ENCODE assay signal across 8 mouse cellular contexts in the genomic region with DNA sequence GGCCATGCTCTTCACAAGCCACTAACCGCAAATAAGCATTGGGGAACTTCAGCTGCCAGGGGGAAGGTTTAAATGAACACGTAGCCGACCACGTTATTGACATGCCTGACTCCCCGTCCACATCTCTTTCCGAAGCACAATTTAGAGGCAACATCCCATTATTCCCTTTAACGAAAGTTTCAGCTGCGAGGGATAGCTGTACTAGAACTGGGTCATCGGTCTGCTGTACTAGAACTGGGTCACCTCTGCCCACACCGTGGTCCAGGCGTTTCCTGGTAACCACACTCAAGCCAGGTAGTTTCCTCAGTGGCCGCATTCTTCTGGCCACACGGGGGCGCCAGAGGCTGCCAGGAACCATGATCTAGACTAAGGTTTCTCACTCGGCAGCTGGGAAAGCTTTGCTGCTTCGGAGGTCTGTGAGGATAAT. TPM values are rescaled to one million over a fixed set of nuclear protein-coding genes. Genes with fewer than 3 reads are reported as not detected.
DNase-seq lines count a peak whose midpoint lies in the region; ATAC-seq and TF ChIP-seq lines count a peak whose summit lies in the region.

No protein-coding gene starts in this region.

- under 1% methylated on average over 16 of the region's 16 CpGs for WGBS in bone marrow, adult 2 months
- 9% methylated on average over 16 of the region's 16 CpGs for WGBS in embryonic facial prominence, embryonic 14.5 days
- WGBS in heart, embryonic 10.5 days: 10% methylated on average over 16 of the region's 16 CpGs
- 4% methylated on average over 16 of the region's 16 CpGs for WGBS in kidney, embryonic 14.5 days
- WGBS in limb, embryonic 14.5 days: 3% methylated on average over 16 of the region's 16 CpGs
- 9% methylated on average over 16 of the region's 16 CpGs for WGBS in midbrain, postnatal 0 days

- ATAC-seq in embryonic facial prominence, embryonic 14.5 days (ENCODE audit: low read depth): peak; percentile 67
- peak; percentile 41; the same call in 1 of the 2 replicates for ATAC-seq in kidney, embryonic 14.5 days (ENCODE audit: low FRiP score, low TSS enrichment)
- peak; percentile 75 for ATAC-seq in limb, embryonic 14.5 days (ENCODE audit: low FRiP score, low read depth)
- ATAC-seq in midbrain, postnatal 0 days (ENCODE audit: low FRiP score): peak; percentile 79

- no peaks in the 10 kb centered on the region for H3K27me3 ChIP-seq in embryonic facial prominence, embryonic 14.5 days (replicated peaks; ENCODE audit: control insufficient read depth, insufficient read depth, low read length)
- H3K27me3 ChIP-seq in heart, embryonic 10.5 days (ENCODE audit: insufficient read depth, poor library complexity, severe bottlenecking): peaks cover 6% of the 10 kb centered on the region
- H3K27me3 ChIP-seq in kidney, embryonic 14.5 days (ENCODE audit: control insufficient read depth, insufficient read depth, low read length): no peaks in the 10 kb centered on the region
- H3K27me3 ChIP-seq in limb, embryonic 14.5 days (ENCODE audit: control insufficient read depth, insufficient read depth, low read length): no peaks in the 10 kb centered on the region
- H3K27me3 ChIP-seq in midbrain, postnatal 0 days (ENCODE audit: insufficient read depth, low read length): no peaks in the 10 kb centered on the region

- H3K4me3 ChIP-seq in bone marrow, adult 2 months (replicated peaks; ENCODE audit: control insufficient read depth, low read depth, low read length): no peak overlapping the region
- peak overlapping the region; percentile 17 for H3K4me3 ChIP-seq in embryonic facial prominence, embryonic 14.5 days (ENCODE audit: low read depth, low read length)
- H3K4me3 ChIP-seq in heart, embryonic 10.5 days: peak overlapping the region; percentile 40; the same call in 1 of the 2 replicates
- H3K4me3 ChIP-seq in kidney, embryonic 14.5 days (ENCODE audit: low read length): peak overlapping the region; percentile 23; the same call in 1 of the 2 replicates
- peak overlapping the region; percentile 11 for H3K4me3 ChIP-seq in limb, embryonic 14.5 days (replicated peaks; ENCODE audit: low read length)
- peak overlapping the region; percentile 27 for H3K4me3 ChIP-seq in midbrain, postnatal 0 days (ENCODE audit: low read depth, low read length)

- H3K4me1 ChIP-seq in bone marrow, adult 2 months (ENCODE audit: control insufficient read depth, insufficient read depth, low read length): no peaks in the 10 kb centered on the region; the same call in 1 of the 2 replicates
- H3K4me1 ChIP-seq in embryonic facial prominence, embryonic 14.5 days (ENCODE audit: control insufficient read depth, insufficient read depth, low read length): peaks cover 26% of the 10 kb centered on the region
- H3K4me1 ChIP-seq in heart, embryonic 10.5 days: peaks cover 20% of the 10 kb centered on the region
- H3K4me1 ChIP-seq in kidney, embryonic 14.5 days (ENCODE audit: control insufficient read depth, insufficient read depth, low read length): peaks cover 35% of the 10 kb centered on the region; the same call in 1 of the 2 replicates
- peaks cover 31% of the 10 kb centered on the region for H3K4me1 ChIP-seq in limb, embryonic 14.5 days (ENCODE audit: control insufficient read depth, insufficient read depth, low read length)
- H3K4me1 ChIP-seq in midbrain, postnatal 0 days (ENCODE audit: insufficient read depth, low read length): no peaks in the 10 kb centered on the region

- H3K9me3 ChIP-seq in embryonic facial prominence, embryonic 14.5 days (ENCODE audit: control insufficient read depth, low read length): no peaks in the 10 kb centered on the region
- H3K9me3 ChIP-seq in heart, embryonic 10.5 days: no peaks in the 10 kb centered on the region
- no peaks in the 10 kb centered on the region for H3K9me3 ChIP-seq in kidney, embryonic 14.5 days (ENCODE audit: control insufficient read depth, low read length)
- H3K9me3 ChIP-seq in limb, embryonic 14.5 days (ENCODE audit: control insufficient read depth, low read length): no peaks in the 10 kb centered on the region
- no peaks in the 10 kb centered on the region for H3K9me3 ChIP-seq in midbrain, postnatal 0 days (ENCODE audit: low read length)

- H3K27ac ChIP-seq in bone marrow, adult 2 months (ENCODE audit: control insufficient read depth, insufficient read depth, low read depth, low read length, poor library complexity): no peak overlapping the region
- H3K27ac ChIP-seq in embryonic facial prominence, embryonic 14.5 days (replicated peaks; ENCODE audit: low read depth, low read length): no peak overlapping the region
- H3K27ac ChIP-seq in heart, embryonic 10.5 days: no peak overlapping the region
- peak overlapping the region; percentile 48; the same call in 1 of the 2 replicates for H3K27ac ChIP-seq in kidney, embryonic 14.5 days (ENCODE audit: low read depth, low read length)
- H3K27ac ChIP-seq in limb, embryonic 14.5 days (replicated peaks; ENCODE audit: low read depth, low read length): no peak overlapping the region
- H3K27ac ChIP-seq in midbrain, postnatal 0 days (ENCODE audit: low read depth, low read length): no peak overlapping the region

- 0 out of 2 replicates have a peak overlapping the region, but pooled peaks have one; percentile 10 for H3K9ac ChIP-seq in embryonic facial prominence, embryonic 14.5 days (ENCODE audit: low read depth, low read length)
- H3K9ac ChIP-seq in kidney, embryonic 14.5 days (ENCODE audit: low read depth, low read length): peak overlapping the region; percentile 18; the same call in 1 of the 2 replicates
- no peak overlapping the region for H3K9ac ChIP-seq in limb, embryonic 14.5 days (ENCODE audit: low read depth, low read length, severe bottlenecking)
- H3K9ac ChIP-seq in midbrain, postnatal 0 days (replicated peaks; ENCODE audit: low read length, poor library complexity, severe bottlenecking): no peak overlapping the region

- TF ChIP-seq POLR2A in bone marrow, adult 2 months (IDR thresholded peaks at IDR 0.05; ENCODE audit: borderline replicate concordance, control insufficient read depth, low read depth, low read length): no peak
- TF ChIP-seq POLR2A in limb, embryonic 14.5 days (IDR thresholded peaks at IDR 0.05; ENCODE audit: borderline replicate concordance, extremely low read depth, insufficient read depth, insufficient read length): no peak

- peak; percentile 88 for DNase-seq in A20 (ENCODE audit: low read depth, low spot score)
- peak; percentile 92 for DNase-seq in embryonic facial prominence, embryonic 14.5 days (ENCODE audit: low spot score)
- DNase-seq in heart, embryonic 10.5 days (ENCODE audit: low spot score): peak; percentile 92
- DNase-seq in limb, embryonic 14.5 days (ENCODE audit: low spot score): peak; percentile 91
- DNase-seq in midbrain, postnatal 0 days (ENCODE audit: low spot score): peak; percentile 94
- peak; percentile 77 to 84 for DNase-seq in spleen, postnatal 10 days (ENCODE audit: low spot score in 2 of 2)

- TF ChIP-seq CTCF in bone marrow, adult 2 months (IDR thresholded peaks at IDR 0.05; ENCODE audit: control insufficient read depth, insufficient read depth, low read length): peak; percentile 94
- TF ChIP-seq CTCF in midbrain, postnatal 0 days (IDR thresholded peaks at IDR 0.05): peak; percentile 99

- peak overlapping the region; percentile 41 for H3K4me2 ChIP-seq in embryonic facial prominence, embryonic 14.5 days (ENCODE audit: low read depth, low read length)
- H3K4me2 ChIP-seq in kidney, embryonic 14.5 days (replicated peaks; ENCODE audit: low read depth, low read length): peak overlapping the region; percentile 38
- peak overlapping the region; percentile 42 for H3K4me2 ChIP-seq in limb, embryonic 14.5 days (replicated peaks; ENCODE audit: low read depth, low read length, severe bottlenecking)
- peak overlapping the region; percentile 51 for H3K4me2 ChIP-seq in midbrain, postnatal 0 days (ENCODE audit: low read depth, low read length, poor library complexity, severe bottlenecking)

- peaks cover 19% of the 10 kb centered on the region for H3K36me3 ChIP-seq in embryonic facial prominence, embryonic 14.5 days (ENCODE audit: control insufficient read depth, insufficient read depth, low read length)
- H3K36me3 ChIP-seq in heart, embryonic 10.5 days: peaks cover 19% of the 10 kb centered on the region
- H3K36me3 ChIP-seq in kidney, embryonic 14.5 days (ENCODE audit: control insufficient read depth, insufficient read depth, low read length): peaks cover 17% of the 10 kb centered on the region
- H3K36me3 ChIP-seq in limb, embryonic 14.5 days (ENCODE audit: control insufficient read depth, insufficient read depth, low read length): peaks cover 9% of the 10 kb centered on the region
- H3K36me3 ChIP-seq in midbrain, postnatal 0 days (ENCODE audit: insufficient read depth, low read length): peaks cover 8% of the 10 kb centered on the region; the same call in 1 of the 2 replicates

RNA-seq across cellular contexts. Expression of a gene that starts 44.4 kb away (rescaled TPM):
- 21.8 and 37.0 TPM in 2 replicates for polyA plus RNA-seq in bone marrow, adult 2 months (2011; ENCODE audit: insufficient read depth, insufficient read length, low replicate concordance, missing spikeins)
- polyA plus RNA-seq in embryonic facial prominence, embryonic 14.5 days (2014; fragmentation: Nextera tagmentation; extraction: Ambion mirVana): 53.9 and 62.1 TPM in 2 replicates
- polyA plus RNA-seq in heart, embryonic 10.5 days (2016; fragmentation: Nextera tagmentation; extraction: Ambion mirVana): 53.9 and 60.3 TPM in 2 replicates
- 55.8 and 77.5 TPM in 2 replicates for polyA plus RNA-seq in kidney, embryonic 14.5 days (2014; fragmentation: Nextera tagmentation; extraction: Ambion mirVana)
- 37.7 and 44.8 TPM in 2 replicates for polyA plus RNA-seq in limb, embryonic 14.5 days (2012; rRNA removed)
- 56.6 and 61.0 TPM in 2 replicates for polyA plus RNA-seq in limb, embryonic 14.5 days (2014; fragmentation: Nextera tagmentation; extraction: Ambion mirVana)
- total RNA-seq in midbrain, postnatal 0 days (2014; rRNA removed): 70.2 and 71.3 TPM in 2 replicates
- polyA plus RNA-seq in midbrain, postnatal 0 days (2015; fragmentation: Nextera tagmentation; extraction: Ambion mirVana): 52.0 TPM in 2 replicates

RNA-seq across cellular contexts. Expression of a gene that starts 44.5 kb away (rescaled TPM):
- 6.0 and 16.0 TPM in 2 replicates for polyA plus RNA-seq in bone marrow, adult 2 months (2011; ENCODE audit: insufficient read depth, insufficient read length, low replicate concordance, missing spikeins)
- 25.6 and 25.7 TPM in 2 replicates for polyA plus RNA-seq in embryonic facial prominence, embryonic 14.5 days (2014; fragmentation: Nextera tagmentation; extraction: Ambion mirVana)
- 25.0 and 31.6 TPM in 2 replicates for polyA plus RNA-seq in heart, embryonic 10.5 days (2016; fragmentation: Nextera tagmentation; extraction: Ambion mirVana)
- polyA plus RNA-seq in kidney, embryonic 14.5 days (2014; fragmentation: Nextera tagmentation; extraction: Ambion mirVana): 31.5 and 33.2 TPM in 2 replicates
- 19.2 and 19.6 TPM in 2 replicates for polyA plus RNA-seq in limb, embryonic 14.5 days (2012; rRNA removed)
- 23.7 and 25.9 TPM in 2 replicates for polyA plus RNA-seq in limb, embryonic 14.5 days (2014; fragmentation: Nextera tagmentation; extraction: Ambion mirVana)
- total RNA-seq in midbrain, postnatal 0 days (2014; rRNA removed): 11.6 and 18.0 TPM in 2 replicates
- polyA plus RNA-seq in midbrain, postnatal 0 days (2015; fragmentation: Nextera tagmentation; extraction: Ambion mirVana): 34.4 and 35.0 TPM in 2 replicates

RNA-seq across cellular contexts. Expression of a gene that starts 53.5 kb away (rescaled TPM):
- 17.3 and 24.2 TPM in 2 replicates for polyA plus RNA-seq in bone marrow, adult 2 months (2011; ENCODE audit: insufficient read depth, insufficient read length, low replicate concordance, missing spikeins)
- 85.8 and 119 TPM in 2 replicates for polyA plus RNA-seq in embryonic facial prominence, embryonic 14.5 days (2014; fragmentation: Nextera tagmentation; extraction: Ambion mirVana)
- 16.6 and 25.7 TPM in 2 replicates for polyA plus RNA-seq in heart, embryonic 10.5 days (2016; fragmentation: Nextera tagmentation; extraction: Ambion mirVana)
- 250 and 252 TPM in 2 replicates for polyA plus RNA-seq in kidney, embryonic 14.5 days (2014; fragmentation: Nextera tagmentation; extraction: Ambion mirVana)
- polyA plus RNA-seq in limb, embryonic 14.5 days (2012; rRNA removed): 81.5 and 102 TPM in 2 replicates
- 86.7 and 100 TPM in 2 replicates for polyA plus RNA-seq in limb, embryonic 14.5 days (2014; fragmentation: Nextera tagmentation; extraction: Ambion mirVana)
- total RNA-seq in midbrain, postnatal 0 days (2014; rRNA removed): 44.6 and 45.9 TPM in 2 replicates
- polyA plus RNA-seq in midbrain, postnatal 0 days (2015; fragmentation: Nextera tagmentation; extraction: Ambion mirVana): 77.3 and 81.3 TPM in 2 replicates

Comparison
In these comparisons a context has a peak if more than half of its experiments do, and no peak if none do; other contexts are left out.
1. H3K9ac ChIP-seq: peak in embryonic facial prominence, embryonic 14.5 days (single experiment) and kidney, embryonic 14.5 days (single experiment); none in limb, embryonic 14.5 days (single experiment) and midbrain, postnatal 0 days (single experiment).
2. Peak in every context shown above with its lines, with median percentiles within 50 percentile points of each other: DNase-seq, ATAC-seq and H3K4me2 ChIP-seq.